Mouse (Mus musculus) thymus, postnatal 25 days (tissue): ENCODE results near the gene Ankrd55.
"Not testable (repeated sequence)": the region's sequence is repeated elsewhere in the genome, so short reads cannot be mapped to it uniquely, and the experiment has no call there.

Experiments used
- DNase-seq: peaks from one replicate; pipeline ENCODE4 v3.0.0; 2022

Gene Ankrd55

GRCm38 (mm10) chr13:112294446-112294845 lies 6.2 kb downstream of the Ankrd55 start:
- no peak for DNase-seq

DNA sequence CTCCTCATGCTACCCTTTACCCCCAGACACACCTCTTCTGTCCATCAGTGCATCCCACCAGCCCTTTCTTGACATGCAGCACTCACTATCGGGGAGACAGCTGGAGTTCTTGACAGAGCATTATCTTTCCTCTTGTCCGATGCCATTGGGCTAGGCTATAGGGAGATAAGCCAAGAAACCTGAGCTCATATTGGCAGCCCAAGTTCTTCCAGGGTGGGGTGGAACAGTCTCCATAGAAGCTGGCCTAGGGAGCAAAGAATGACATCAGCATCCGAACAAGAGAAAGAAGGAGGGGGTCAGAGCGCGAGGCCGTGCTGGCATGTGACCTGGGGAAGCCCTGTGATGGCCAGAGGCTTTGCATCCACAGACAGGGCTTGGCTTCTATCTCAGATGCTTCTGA lies 9.5 kb downstream of the Ankrd55 start:
- DNase-seq = no peak

DNA sequence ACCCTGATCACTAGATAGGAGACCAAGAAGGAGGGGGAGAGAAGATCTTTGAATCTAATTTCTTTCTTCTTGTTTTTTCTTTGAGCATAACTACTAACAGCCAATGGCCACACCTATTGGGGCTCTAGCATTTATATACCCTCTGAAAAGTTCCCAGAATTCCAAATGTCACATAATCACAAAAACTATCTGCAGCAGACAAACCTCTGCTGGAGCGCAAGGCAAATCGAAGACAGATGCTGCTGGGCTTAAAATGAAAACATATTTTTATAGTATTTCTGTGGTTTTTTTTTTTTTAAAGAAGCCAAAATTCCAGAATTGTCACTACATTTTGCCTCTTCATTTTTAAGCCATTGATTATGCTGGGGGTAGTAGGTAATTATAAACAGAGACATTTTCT lies 15.2 kb downstream of the Ankrd55 start:
- DNase-seq = no peak

GRCm38 (mm10) chr13:112308672-112309071 lies 20.4 kb downstream of the Ankrd55 start:
- DNase-seq = peak; percentile 80

DNA sequence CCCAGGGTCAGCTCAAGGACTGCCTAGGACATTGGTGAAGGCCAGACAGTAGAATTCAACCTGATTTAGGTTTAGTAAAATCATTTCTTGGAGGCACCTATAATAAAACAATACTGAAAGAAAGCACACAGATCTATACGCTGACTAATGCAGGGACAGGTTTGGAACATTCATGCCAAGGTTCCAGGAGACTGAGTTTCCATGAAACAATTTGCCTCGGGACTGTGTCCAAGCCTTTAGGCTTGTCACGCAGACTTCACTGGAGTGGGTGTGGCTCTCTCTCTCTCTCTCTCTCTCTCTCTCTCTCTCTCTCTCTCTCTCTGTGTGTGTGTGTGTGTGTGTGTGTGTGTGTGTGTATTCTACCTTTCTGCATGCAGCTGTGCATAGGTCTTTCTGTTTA lies 23.4 kb downstream of the Ankrd55 start:
- DNase-seq = not testable (repeated sequence)

DNA sequence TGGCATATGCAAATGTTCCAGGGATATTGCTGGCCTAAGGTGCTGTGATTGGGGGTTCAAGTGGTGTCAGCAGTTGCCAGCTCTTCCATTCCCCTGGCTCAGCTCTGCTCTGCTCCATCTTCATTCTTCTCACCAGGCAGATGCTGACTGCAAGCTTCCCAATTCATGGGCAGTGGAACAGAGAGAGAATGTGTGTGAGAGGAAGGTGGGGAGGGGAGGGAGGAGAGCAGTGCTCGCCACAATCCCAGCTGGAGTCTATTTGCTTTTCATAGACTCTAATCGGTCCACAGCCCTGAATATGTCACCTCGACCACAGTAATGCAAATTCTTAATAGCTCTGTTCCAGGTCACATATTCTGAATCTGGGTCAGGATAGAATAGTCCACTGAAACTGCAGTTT lies 27.2 kb downstream of the Ankrd55 start:
- DNase-seq = no peak

DNA sequence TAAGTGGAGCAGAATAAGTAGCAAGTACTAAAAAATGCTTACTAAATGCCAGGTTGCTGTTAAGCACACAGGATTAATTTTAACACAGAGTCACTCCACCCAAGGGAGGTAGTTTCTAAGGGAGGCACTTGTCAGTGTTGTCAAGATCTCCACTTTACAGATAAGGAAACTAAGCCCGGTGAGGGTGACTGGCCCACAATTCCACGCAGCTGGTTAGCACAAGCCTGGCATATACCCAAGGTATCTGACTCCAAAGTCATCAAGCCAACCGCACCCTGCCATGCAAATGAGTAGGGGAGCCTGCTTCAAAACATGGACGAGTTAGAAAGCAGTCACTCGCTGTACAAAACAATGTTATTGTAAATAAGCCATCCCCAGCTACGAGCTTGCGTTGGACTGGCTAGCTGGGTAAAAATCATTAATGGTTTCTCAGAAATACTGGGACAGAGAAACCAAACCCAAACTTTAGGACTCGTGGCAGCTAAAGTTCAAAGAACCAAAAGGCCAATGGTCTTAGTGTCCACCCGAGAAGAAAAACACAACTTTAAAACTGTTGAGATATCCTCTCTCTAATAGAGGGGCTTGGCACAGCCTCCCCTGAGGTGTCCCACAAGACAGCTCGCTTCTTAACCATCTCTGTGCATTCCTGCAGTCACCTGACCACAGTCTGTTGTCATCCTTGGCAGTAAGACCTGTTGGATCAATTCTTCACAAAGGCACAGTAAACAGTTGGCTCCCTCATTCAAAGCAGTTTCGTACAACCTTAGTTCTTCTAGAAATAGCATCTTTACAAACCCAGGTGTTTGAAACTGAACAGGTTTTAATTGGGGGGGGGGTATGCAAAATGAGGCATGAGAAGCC lies 28.6 kb downstream of the Ankrd55 start:
- DNase-seq = no peak

GRCm38 (mm10) chr13:112318124-112318523 lies 29.9 kb downstream of the Ankrd55 start:
- no peak for DNase-seq

GRCm38 (mm10) chr13:112323591-112324266 lies 35.5 kb downstream of the Ankrd55 start:
- no peak for DNase-seq

DNA sequence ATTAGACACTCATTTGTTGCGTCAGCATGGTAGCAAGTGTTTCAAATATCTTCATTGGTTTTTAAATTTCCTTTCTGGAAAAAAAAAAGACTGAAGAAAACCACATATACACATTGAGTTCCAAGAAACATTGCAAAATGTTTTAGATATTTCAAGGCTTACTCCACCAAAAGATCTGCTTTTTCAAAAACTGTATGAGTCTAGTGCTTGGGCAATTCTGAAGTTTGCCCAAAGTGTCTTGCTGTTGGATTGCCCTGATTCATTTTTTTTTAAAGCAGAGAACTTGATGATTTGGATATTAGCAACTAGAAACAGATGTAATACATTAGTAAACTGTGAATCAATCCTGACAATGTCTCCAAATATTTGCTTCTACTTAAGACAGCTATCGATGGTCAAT lies 36.9 kb downstream of the Ankrd55 start:
- DNase-seq = no peak

DNA sequence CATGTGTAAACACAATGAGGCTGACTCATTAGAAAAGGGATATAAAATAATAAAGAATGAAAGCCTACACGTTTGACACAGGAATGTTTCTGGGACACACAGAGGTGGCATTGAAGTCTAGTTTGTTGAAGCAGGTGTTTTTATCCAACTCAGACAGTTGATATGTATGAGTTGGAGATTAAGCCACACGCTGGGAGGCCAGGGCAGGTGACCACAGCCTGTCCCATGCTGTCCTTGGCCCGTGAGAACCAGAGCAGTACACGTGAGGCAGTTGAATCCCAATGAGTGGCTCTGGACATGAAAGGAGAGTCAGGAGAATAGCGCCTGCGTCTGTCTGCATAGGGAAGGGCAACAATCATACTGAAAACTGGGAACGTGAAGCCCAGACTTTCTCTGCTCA lies 38.2 kb downstream of the Ankrd55 start:
- DNase-seq = no peak

- DNase-seq = no peak
These were observed 38.7 kb downstream of the Ankrd55 start for GRCm38 (mm10) chr13:112326977-112327376.

DNA sequence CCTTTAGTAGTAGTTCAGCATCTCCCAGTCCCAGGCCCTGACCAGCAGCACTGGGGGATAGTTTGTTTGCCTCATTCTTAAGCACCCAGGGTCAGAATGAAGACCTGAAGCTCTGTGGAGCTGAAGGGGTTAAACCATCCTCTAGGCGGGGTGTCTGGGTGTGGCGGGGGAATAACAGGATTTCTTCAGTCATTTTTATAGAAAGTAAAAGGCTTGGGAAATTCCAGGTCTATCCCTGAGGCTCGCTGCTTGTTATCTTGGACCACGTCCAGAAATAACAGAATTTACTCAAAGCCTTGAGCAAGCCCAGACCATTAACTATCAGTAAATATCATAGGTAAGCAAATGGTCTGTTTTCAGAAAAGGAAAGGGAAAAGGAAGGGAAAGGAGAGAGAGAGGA lies 39.3 kb downstream of the Ankrd55 start:
- DNase-seq = no peak

- no peak for DNase-seq
These were observed 42.0 kb downstream of the Ankrd55 start for GRCm38 (mm10) chr13:112330257-112330656.

DNA sequence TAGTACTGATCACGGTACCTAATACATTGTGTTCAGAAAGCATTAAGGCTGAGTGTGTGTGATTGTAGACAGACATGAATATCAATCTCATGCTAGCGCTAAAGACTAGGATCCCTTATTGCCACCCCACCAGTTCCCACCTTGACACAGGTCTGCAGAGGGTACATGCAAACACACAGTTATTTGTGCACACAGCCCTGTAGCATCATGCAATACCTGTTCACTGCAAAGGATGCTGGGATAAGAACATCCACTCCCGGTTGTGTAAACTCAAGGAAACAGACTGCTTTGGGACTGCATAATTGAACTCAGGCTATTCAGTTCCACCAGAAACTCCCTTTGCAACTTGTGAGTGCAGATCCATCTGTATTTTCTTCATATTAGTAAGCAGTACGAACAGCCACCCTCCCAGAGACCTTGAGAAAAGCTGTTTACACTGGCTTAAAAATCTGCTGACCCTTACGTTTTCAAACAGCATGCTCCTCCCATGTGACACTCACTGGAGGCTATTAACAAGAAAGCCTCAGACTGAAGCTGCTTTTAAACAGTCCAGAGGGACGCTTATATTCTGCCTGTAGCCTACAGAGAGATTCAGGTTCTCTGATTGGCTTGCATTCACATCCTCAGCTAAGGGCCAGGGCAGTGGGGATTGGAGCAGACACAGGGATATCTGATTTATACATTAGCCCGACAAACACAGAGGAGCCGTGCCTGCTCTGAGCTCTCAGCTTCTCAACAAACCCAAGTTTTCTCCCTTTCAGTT lies 42.8 kb downstream of the Ankrd55 start:
- DNase-seq = no peak

DNA sequence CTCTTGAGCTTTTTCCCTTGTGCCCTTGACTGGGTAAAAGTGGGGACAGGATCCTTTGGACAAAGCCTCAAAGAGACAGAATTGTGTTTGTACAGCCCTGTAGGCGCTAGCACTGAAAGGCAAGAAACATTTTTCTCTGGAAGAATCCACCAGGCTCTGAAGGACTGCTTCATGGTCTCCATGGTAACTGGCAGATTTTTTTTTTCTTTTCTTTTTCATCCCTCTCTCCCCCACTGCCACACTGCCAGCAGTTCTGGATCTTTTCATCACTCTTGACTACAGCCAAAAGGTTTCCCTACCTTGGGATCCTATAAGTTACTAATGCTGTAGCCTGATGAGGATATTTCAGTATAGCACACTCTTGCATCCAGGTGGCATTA lies 43.4 kb downstream of the Ankrd55 start:
- DNase-seq = no peak

DNA sequence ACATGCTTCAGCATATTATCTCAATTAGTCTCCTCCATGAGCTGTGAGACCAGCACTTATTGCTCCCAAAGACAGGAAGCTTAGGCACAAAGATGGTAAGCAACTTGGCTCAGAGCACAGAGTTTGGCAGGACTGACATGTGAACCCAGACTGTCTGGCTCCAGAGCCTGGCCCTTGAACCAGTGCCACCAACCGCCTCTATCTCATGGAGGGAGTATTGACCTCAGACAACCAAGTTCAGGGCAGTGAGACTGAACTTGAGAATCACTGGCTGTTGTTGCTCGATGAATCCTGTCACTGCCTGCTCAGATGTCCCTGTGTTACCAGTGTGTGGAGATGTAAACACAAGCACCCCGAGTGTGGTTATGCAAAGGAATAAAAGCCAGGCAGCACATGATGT lies 47.3 kb downstream of the Ankrd55 start:
- DNase-seq = no peak

- no peak for DNase-seq
These were observed 48.9 kb downstream of the Ankrd55 start for GRCm38 (mm10) chr13:112337146-112337545.

DNA sequence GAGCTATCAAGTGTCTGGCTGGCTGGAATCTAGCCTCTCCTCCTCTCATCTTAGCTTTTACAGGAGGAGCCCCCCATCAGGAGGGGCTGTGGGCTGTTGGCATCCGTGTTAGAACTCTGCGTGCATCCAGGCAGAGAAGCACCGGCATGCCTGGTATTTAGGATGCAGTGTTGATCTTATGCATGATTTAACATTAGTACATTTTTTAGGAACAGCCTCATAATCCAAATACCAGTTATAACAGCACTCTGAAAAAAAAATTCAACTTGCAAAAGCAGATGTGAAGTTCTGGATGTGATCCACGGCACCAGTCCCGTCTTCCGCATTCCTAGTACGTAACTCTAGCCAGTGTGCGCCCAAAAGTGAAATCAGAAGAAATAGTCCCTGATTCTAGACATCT lies 52.0 kb downstream of the Ankrd55 start:
- DNase-seq = no peak

GRCm38 (mm10) chr13:112340761-112341160 lies 52.5 kb downstream of the Ankrd55 start:
- no peak for DNase-seq

DNA sequence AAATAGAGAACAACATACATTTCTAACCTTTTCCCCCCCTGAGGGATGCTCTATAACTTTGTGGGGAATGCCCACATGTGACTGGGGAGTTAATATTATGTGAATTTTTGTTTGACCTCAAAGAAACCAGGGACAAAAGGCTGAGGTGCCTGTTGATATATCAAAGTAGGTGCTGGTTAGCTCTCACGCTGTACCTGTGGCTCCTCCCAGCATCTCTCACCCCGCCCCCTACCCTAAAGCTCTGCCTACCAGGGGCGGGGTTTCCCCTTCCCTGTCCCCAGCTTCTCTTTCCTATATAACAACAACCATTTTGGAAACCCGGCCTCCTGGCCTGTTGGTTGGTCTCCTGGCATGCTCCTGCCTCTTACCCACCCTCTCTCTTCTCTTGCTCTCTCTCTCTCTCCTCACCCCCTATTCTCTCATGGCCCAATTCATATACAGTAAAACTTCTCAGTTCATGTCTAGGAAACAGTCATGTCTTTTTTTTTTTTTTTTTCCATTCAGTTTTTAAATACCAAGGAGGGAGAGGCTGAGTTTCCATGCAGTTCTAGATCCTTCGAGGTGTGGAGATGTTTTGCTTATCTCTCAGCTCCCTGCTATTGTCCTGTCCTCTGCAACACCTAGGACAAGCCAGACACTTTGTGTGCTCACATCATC lies 54.8 kb downstream of the Ankrd55 start:
- DNase-seq = no peak

GRCm38 (mm10) chr13:112343628-112344009 lies 55.4 kb downstream of the Ankrd55 start:
- DNase-seq = no peak

DNA sequence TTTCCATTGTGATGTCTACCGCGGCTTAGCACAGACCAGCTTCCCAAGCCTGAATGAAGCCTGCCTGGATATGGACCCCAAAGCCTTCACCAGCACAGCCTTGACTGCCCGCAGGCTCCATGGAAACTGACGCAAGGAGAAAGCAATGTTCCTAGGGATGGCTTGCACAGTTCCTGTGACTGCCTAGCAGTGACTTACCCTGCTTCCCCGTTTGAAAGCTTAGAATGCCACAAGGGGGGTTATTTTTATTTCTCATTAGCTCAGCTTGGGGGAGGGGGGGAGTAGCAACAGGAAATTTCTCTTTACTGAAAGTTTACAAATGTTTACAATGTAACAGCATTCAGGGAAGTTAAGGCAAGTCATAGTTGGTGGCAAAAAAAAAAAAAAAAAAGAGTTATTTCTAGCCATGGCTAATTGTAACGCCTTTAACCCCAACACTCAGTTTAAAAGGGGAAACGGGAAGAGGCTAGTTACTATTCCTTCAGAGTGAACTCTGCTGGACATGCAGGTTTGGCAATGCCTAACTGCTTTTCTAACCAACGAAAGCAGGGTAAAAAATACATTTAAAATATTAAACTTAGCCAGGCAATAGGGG lies 56.1 kb downstream of the Ankrd55 start:
- DNase-seq = no peak
